Mouse (Mus musculus) kidney, embryonic 16.5 days (tissue): ENCODE results near the gene Gm2663. TPM values are rescaled to one million over a fixed set of nuclear protein-coding genes. Genes with fewer than 3 reads are reported as not detected.
"Not testable (repeated sequence)": the region's sequence is repeated elsewhere in the genome, so short reads cannot be mapped to it uniquely, and the experiment has no call there.

Source experiments
- ATAC-seq: fragments of 200-750 bp; cut with Nextera tagmentation; 2 replicates; pipeline ENCODE4 v1.8.0; 2017; ENCODE audit warnings: moderate TSS enrichment; ENCODE audit not compliant: low FRiP score, low TSS enrichment
- H3K27ac ChIP-seq: fragments of 300-500 bp; sonication (generic); 2 replicates; pipeline ENCODE4 v1.5.1; 2014; ENCODE audit warnings: low read length
- H3K27me3 ChIP-seq: fragments of 300-500 bp; sonication (generic); 2 replicates; pipeline ENCODE4 v1.6.1; 2014; ENCODE audit warnings: low read length, control low read depth, mixed read lengths; ENCODE audit not compliant: insufficient read depth
- H3K36me3 ChIP-seq: fragments of 300-500 bp; sonication (generic); 2 replicates; pipeline ENCODE4 v1.6.1; 2014; ENCODE audit warnings: low read length, control low read depth, mixed read lengths; ENCODE audit not compliant: insufficient read depth
- H3K4me1 ChIP-seq: fragments of 300-500 bp; sonication (generic); 2 replicates; pipeline ENCODE4 v1.6.1; 2014; ENCODE audit warnings: low read length, control low read depth, mixed read lengths; ENCODE audit not compliant: insufficient read depth
- H3K4me2 ChIP-seq: fragments of 300-500 bp; sonication (generic); replicated peaks from 2 replicates; pipeline ENCODE4 v1.6.1; 2014; ENCODE audit warnings: low read depth, low read length
- H3K4me3 ChIP-seq: fragments of 300-500 bp; sonication (generic); 2 replicates; pipeline ENCODE4 v1.5.1; 2014; ENCODE audit warnings: mild to moderate bottlenecking, low read length
- H3K9ac ChIP-seq: fragments of 300-500 bp; sonication (generic); replicated peaks from 2 replicates; pipeline ENCODE4 v1.6.1; 2014; ENCODE audit warnings: low read length
- H3K9me3 ChIP-seq: fragments of 300-500 bp; sonication (generic); 2 replicates; pipeline ENCODE4 v1.6.1; 2016; ENCODE audit warnings: low read length, control low read depth
- WGBS: fragments of 180-500 bp; shearing (Covaris S2); extraction: QIAGEN DNeasy Blood & Tissue Kit; methylation state at CpG from one replicate; pipeline ENCODE4 v1.1.7; 2014; 5-methylcytosine and 5-hydroxymethylcytosine counted together
- polyA plus RNA-seq: library from polyadenylated mRNA; unstranded; fragments of >200 nt; fragmentation: Nextera tagmentation; extraction: Ambion mirVana; gene quantifications from 2 replicates; pipeline ENCODE4 v1.2.1, GENCODE M21; 2015

The Gm2663 gene
- polyA plus RNA-seq, 1 experiment from 2014 or later: not detected

DNA sequence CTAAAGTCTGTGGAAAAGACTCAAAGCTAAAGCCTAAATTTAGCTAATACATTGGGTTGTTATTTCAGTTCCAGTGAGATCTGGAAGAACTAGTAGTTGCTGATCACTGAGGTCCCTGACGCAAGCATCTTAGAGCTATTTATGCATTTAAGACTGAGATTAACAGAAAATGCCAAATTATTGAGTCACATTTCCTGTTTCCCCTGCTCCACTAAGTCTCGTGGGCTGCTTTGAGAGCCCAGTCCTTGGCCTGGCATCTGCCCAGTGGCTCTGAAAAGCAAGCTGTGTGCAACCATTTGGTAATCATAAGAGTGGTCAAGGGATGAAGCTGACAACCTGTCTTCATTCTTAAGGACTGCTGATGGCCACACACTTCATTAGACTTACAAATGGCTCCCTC lies 27.8 kb upstream of the Gm2663 start:
- peaks cover 16% of the 10 kb centered on the region for H3K4me1 ChIP-seq

DNA sequence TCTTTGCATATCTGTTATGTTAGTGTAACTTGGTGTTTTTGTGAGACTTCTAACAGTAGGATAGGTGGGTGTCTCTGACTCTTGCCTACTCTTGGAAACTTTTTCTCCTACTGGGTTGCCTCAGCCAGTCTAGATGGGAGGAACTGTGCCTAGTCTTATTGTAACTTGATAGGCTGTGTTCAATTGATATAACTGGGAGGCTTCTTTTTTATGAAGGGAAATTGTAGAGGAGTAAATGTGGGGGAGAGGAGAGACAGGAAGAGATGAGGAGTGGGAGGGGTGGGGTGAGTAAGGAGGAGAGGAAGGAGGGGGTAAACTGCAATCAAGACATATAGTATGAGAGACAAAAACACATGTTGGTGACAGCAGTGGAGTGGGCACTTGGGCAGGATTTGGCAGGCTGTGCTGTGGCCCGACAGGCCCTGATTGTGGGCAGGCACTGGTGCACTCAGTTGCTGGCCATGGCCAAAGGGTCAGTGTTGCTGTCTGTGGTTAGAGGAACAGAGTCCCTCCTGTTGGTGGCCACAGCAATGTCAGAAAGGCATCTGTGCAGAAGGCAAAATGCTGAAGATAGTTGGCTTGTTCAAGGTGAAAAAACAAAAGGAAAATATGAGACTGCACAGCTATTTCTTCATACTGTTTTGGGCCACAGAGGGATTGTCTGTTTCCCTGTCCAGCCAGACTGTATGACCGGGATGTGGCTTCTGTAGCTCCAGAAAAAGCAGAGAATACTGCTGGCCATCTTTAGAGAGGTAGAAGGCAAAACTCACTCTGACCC lies 26.8 kb upstream of the Gm2663 start:
- H3K4me3 ChIP-seq: no peak overlapping the region
- H3K27ac ChIP-seq: peak overlapping the region; percentile 67; the same call in 1 of the 2 replicates
- WGBS: 58% methylated on average over 2 of the region's 2 CpGs
- H3K4me1 ChIP-seq: peaks cover 16% of the 10 kb centered on the region
- H3K9ac ChIP-seq: no peak overlapping the region
- no peaks in the 10 kb centered on the region for H3K9me3 ChIP-seq
- H3K4me2 ChIP-seq: no peak overlapping the region
- peak; percentile 83 for ATAC-seq
- H3K27me3 ChIP-seq: no peaks in the 10 kb centered on the region
- no peaks in the 10 kb centered on the region for H3K36me3 ChIP-seq

More for the DNA sequence above, 27.8 kb upstream of the Gm2663 start:
- H3K27me3 ChIP-seq: no peaks in the 10 kb centered on the region
- no peaks in the 10 kb centered on the region for H3K36me3 ChIP-seq
- H3K9ac ChIP-seq: no peak overlapping the region
- 28% methylated on average over 2 of the region's 2 CpGs for WGBS
- no peaks in the 10 kb centered on the region for H3K9me3 ChIP-seq
- no peak for ATAC-seq
- peak overlapping the region; percentile 71; the same call in 1 of the 2 replicates for H3K27ac ChIP-seq
- no peak overlapping the region for H3K4me3 ChIP-seq
- no peak overlapping the region for H3K4me2 ChIP-seq

GRCm38 (mm10) chr6:41019140-41019539 lies 19.9 kb upstream of the Gm2663 start:
- no peaks in the 10 kb centered on the region for H3K27me3 ChIP-seq
- no peaks in the 10 kb centered on the region for H3K9me3 ChIP-seq
- WGBS: 84% methylated on average over 2 of the region's 2 CpGs
- ATAC-seq: no peak
- no peak overlapping the region for H3K9ac ChIP-seq
- no peak overlapping the region for H3K27ac ChIP-seq
- no peaks in the 10 kb centered on the region for H3K36me3 ChIP-seq
- no peaks in the 10 kb centered on the region for H3K4me1 ChIP-seq
- no peak overlapping the region for H3K4me2 ChIP-seq
- no peak overlapping the region for H3K4me3 ChIP-seq

DNA sequence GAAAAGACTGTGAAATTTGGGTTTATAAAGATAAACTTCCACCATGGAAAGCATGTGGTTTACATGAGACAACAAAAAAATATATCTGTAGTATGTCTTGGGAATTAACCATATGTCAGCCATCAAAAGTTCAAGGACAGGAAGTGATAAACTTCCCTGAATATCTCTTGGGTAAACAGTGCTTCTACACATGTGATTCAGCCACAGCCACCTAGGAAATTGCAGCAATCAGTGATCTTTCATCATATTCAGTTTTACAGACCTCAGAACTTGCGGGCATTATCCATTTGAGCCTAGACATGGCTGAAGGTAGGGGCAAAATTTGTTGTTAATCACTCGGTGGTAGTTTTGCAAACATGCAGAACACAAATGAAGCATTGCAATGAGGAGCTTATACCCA lies 19.4 kb upstream of the Gm2663 start:
- H3K27ac ChIP-seq: no peak overlapping the region
- H3K36me3 ChIP-seq: no peaks in the 10 kb centered on the region
- H3K4me3 ChIP-seq: no peak overlapping the region
- no peak overlapping the region for H3K4me2 ChIP-seq
- H3K9me3 ChIP-seq: no peaks in the 10 kb centered on the region
- no peak overlapping the region for H3K9ac ChIP-seq
- no peaks in the 10 kb centered on the region for H3K4me1 ChIP-seq
- H3K27me3 ChIP-seq: no peaks in the 10 kb centered on the region
- no peak for ATAC-seq
- WGBS: 68% methylated on average over 2 of the region's 2 CpGs

GRCm38 (mm10) chr6:41015065-41015464 lies 15.8 kb upstream of the Gm2663 start:
- H3K27ac ChIP-seq: no peak overlapping the region
- H3K36me3 ChIP-seq: no peaks in the 10 kb centered on the region
- peak; percentile 70; the same call in 1 of the 2 replicates for ATAC-seq
- H3K4me3 ChIP-seq: no peak overlapping the region
- H3K9ac ChIP-seq: no peak overlapping the region
- WGBS: 51% methylated on average over 4 of the region's 4 CpGs
- no peaks in the 10 kb centered on the region for H3K4me1 ChIP-seq
- no peaks in the 10 kb centered on the region for H3K9me3 ChIP-seq
- H3K4me2 ChIP-seq: no peak overlapping the region
- no peaks in the 10 kb centered on the region for H3K27me3 ChIP-seq

- not testable (repeated sequence) for H3K4me1 ChIP-seq, H3K4me3 ChIP-seq, ATAC-seq, H3K4me2 ChIP-seq, H3K36me3 ChIP-seq, H3K27me3 ChIP-seq, H3K9ac ChIP-seq, H3K27ac ChIP-seq, H3K9me3 ChIP-seq
- 93% methylated on average over 2 of the region's 2 CpGs for WGBS
Measured at GRCm38 (mm10) chr6:40964454-40964853, 34.8 kb downstream of the Gm2663 start, which contains the start of gene 1810009J06Rik. Gene 1810009J06Rik (plus strand): TSS chr6:40964754.

DNA sequence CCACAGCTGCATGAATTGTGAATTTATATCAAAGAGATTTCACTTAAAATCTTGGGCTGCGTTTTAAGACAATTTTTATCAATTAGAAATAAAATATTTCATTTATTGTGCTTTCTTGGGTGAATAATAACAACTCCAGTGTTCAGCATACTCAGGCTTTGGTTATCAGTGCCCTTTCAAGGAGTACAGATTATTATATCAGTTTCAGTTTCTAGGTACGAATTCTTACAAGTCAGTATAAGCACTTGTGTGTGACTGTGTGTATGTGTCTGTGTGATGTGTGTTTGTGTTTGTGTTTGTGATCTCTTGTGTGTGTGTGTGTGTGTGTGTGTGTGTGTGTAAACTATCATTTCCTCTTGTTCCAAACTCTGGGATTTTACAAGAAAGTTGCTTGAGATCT lies 45.6 kb downstream of the Gm2663 start:
- no peaks in the 10 kb centered on the region for H3K4me1 ChIP-seq
- no peaks in the 10 kb centered on the region for H3K36me3 ChIP-seq
- H3K27me3 ChIP-seq: no peaks in the 10 kb centered on the region
- 67% methylated on average over 2 of the region's 2 CpGs for WGBS
- no peak overlapping the region for H3K9ac ChIP-seq
- no peak overlapping the region for H3K4me3 ChIP-seq
- H3K9me3 ChIP-seq: no peaks in the 10 kb centered on the region
- no peak overlapping the region for H3K27ac ChIP-seq
- no peak overlapping the region for H3K4me2 ChIP-seq
- ATAC-seq: no peak

DNA sequence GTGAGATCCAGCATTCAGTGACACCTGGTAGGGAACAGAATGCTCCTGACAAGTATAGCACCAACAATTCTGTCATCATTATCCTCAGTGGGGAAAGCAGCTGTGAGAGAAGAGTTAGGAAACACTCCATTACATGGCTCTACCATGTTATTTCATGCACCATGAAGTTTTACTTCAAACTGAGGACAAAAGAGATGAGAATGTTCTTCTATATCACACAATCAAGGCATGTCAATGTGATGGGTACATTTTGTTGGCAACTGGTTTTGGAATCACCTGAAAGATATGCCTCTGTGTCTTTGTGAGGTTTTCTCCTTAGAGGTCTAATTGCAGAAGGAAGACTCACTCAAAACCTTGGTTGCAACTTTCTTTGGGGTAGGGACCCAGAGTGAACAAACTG lies 47.5 kb downstream of the Gm2663 start, which contains the start of gene Gm4744:
Gene Gm4744 (minus strand): TSS at position 101 of the 400 bp plus-strand sequence.
- H3K4me3 ChIP-seq: no peak within 1 kb of the TSS
- H3K4me1 ChIP-seq: no peaks in the 10 kb centered on the region
- H3K27me3 ChIP-seq: no peaks in the 10 kb centered on the region
- no peak for ATAC-seq
- H3K36me3 ChIP-seq: no peaks in the 10 kb centered on the region
- H3K9ac ChIP-seq: no peak within 1 kb of the TSS
- no peak within 1 kb of the TSS for H3K27ac ChIP-seq
- no peaks in the 10 kb centered on the region for H3K9me3 ChIP-seq
- no peak within 1 kb of the TSS for H3K4me2 ChIP-seq
